Mouse (Mus musculus) ovary, postnatal 36 days (tissue): ENCODE measurements around the gene Ptprcap.
"Not testable (repeated sequence)": the region's sequence is repeated elsewhere in the genome, so short reads cannot be mapped to it uniquely, and the experiment has no call there.

Source experiments
- DNase-seq: peaks from one replicate; pipeline ENCODE4 v3.0.0; 2022; ENCODE audit warnings: low spot score, mixed read lengths

Ptprcap gene

DNA sequence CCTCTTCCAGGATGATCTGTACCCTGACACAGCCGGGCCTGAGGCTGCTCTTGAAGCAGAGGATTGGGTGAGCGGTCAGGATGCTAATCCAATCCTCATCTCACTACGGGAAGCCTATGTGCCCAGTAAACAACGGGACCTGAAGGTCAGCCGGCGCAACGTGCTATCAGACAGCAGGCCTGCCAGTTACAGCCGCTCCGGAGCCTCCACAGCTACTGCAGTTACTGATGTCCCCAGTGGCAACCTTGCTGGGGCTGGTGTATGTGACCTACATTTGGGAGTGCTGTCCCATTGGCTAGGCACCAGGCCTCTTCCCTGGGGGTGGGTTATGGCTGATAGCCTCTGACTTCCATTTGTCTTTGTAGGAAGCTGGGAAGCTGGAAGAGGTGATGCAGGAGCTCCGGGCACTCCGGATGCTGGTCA is at the start of gene Ptprcap:
Gene Ptprcap (plus strand): TSS at position 373 of the 423 bp plus-strand sequence.
- peak; percentile 43 for DNase-seq

DNA sequence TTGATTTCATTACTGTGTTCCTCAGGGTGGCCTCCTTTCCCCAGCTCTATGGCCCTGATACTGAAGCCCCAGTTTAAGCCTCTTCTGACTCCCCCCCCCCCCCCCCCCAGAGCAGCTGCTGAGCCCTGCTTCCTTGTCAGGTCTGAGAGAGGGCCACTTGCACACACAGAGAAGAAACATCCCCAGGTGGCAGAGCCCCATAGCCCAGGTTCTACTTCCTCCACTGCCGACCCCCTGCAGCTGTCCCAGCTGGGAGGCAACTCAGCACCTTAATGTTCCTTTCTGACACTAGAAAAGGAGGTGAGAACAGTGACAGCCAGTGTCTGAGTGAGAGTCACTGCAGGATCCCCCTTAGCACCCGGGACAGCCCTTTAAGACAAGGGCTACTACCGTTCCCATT is 49.6 kb upstream of the Ptprcap start:
- DNase-seq, result no peak

DNA sequence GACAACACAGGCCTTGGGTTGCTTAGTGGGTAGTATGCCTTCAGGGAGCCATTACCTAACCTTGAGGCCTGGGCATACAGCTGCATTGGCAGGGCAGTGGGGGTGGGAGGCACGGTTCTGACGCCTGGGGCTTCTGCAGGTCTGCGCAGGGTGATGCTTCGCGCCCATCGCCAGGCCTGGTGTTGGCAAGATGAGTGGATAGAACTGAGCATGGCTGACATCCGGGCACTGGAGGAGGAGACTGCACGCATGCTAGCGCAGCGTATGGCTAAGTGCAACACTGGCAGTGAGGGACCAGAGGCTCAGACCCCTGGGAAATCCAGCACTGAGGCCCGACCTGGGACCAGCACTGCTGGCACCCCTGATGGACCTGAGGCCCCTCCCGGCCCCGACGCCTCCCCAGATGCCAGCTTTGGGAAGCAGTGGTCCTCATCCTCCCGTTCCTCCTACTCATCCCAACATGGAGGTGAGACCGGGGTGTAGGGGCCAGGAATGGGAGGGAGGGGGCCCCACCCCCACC is 48.7 kb upstream of the Ptprcap start:
- no peak for DNase-seq

DNA sequence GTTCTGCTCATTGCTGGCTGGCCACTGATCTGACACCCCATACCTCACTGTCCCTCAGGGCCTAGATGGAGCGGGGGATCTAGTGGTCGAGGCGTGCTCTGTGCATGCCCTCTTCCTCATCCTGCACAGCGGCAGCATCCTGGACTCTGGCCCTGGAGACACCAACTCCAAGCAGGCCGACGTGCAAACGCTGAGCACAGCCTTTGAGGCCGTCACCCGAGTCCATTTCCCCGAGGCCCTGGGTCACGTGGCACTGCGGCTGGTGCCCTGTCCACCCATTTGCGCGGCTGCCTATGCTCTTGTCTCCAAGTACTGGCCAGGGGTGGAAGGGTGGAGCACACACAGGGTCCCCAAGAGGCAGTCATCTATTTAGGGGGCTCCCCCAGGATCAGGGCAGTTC is 46.8 kb upstream of the Ptprcap start:
- no peak for DNase-seq

DNA sequence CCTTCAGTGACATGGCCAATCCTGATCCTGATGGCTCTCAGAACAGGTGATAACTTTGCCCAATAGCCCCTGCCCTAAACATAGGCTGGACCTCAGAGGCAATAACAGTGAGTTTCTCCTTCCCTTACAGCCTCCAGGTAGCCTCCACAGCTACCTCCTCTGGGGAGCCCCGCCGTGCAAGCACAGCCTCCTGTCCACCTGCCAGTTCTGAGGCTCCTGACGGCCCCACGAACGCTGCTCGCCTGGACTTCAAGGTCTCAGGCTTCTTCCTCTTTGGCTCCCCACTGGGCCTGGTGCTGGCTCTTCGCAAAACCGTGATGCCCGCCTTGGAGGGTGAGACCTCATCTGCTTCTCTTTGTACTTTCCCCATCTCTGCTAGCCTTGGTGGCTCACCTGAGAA is 44.9 kb upstream of the Ptprcap start:
- DNase-seq, result no peak

DNA sequence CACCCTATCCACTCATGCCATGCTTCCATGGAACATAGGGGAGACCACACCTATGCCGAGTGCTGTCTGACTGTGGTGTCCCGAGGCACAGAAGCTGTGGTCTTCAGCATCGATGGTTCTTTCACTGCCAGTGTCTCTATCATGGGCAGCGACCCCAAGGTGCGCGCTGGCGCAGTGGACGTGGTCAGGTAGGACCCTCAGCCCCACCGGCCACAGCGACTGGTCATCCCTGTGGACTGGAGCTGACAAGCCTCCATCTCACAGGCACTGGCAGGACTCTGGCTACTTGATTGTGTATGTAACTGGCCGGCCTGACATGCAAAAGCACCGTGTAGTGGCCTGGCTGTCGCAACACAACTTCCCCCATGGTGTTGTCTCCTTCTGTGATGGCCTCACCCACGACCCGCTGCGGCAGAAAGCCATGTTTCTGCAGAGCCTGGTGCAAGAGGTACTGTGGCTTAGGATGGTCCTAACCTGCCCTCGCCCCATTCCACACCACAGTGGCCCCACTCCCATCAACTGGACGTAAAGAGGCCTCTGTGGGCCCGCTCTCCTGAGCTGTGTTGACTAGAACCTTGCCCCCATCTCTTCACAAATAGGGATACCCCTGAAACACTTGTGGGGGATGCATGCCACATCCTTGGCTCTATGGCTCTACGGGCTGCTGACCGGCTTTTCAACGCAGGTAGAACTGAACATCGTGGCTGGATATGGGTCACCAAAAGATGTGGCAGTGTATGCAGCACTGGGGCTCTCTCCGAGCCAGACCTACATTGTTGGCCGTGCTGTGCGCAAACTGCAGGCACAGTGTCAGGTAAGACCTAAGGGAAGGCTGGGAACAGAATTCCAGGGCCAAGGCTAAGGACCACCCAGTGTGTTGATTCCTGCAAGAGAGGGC is 41.1 kb upstream of the Ptprcap start:
- DNase-seq, result no peak

DNA sequence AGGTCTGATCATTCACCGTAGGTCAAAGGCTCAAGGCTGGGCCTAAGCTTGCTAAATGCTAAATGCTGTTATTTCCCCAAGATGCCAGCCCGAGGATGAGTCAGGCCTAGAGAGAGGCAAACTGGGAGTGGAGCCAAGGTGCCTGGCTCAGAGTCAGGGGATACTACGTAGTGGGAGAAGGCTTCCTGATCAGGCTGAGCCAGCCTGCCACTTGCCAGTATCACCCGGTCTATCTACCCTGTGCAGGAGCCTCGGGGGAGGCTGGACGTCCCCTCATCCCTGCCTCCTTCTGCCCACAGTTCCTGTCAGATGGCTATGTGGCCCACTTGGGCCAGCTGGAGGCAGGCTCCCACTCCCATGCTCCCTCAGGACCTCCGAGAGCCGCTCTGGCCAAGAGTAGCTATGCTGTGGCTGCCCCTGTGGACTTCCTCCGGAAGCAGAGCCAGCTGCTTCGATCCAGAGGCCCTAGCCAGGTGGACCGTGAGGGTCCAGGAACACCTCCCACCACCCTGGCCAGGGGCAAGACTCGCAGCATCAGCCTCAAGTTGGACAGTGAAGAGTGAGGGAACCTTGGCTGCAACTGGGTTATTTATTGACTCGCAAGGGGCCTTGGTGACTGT is 40.1 kb upstream of the Ptprcap start:
- peak; percentile 85 for DNase-seq

DNA sequence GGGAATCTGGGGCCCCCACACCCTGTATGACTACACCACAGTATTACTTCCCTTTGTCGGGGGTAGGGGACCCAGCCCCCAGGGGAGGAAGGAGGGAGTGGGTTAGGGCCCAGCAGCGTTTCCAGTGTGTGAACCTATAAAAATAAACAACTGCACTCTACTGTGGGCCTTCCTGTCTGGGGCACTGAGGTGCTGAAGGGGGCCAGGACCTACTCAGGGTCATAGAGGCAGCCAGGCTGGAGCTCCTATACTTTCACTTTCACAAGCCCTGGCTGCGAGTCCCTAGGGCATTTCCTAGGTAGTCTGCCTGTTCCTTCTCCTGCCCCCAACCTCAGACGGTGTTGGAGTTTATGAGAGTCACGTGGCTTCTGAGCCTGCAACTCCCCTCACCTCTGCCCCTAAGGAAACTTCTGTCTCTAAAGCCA is 39.6 kb upstream of the Ptprcap start:
- DNase-seq, result no peak

DNA sequence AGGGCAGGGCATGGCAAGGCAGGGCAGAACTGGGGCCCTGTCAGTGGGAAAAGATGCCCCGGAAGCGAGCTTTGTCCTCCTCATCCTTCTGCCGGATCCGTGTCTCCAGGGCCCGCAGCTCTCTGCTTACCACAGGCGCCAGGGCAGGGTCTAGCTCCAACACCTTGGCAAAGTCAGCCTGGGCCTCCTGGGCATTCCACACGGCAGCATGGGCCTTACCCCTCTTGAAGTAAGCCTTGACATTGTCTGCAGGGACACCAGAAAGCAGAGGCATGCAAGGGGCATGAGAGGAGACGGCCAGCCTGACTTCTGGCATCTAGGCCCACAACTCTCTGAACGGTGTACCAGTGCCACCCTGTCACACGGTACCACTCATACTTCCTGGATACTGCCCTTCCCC is 38.9 kb upstream of the Ptprcap start:
- DNase-seq, result no peak

DNA sequence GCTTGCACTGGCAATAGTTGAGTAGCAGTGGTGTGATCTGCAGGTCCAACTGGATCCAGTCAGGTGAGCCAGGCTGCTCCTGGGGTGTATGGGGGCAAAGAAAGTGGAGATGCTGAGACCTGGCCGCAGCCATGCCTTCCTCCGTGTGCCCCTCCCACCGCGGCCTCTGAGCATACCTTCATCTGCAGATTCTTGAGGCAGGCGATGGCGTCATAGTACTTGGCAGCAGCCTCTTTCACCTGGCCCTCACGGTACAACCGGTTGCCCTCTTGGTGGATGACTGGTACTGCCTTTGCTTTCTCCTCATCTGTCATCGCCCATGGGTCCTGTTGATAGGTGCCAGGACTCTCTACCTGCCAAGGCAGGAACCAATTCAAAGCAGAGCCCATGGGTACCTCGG is 38.3 kb upstream of the Ptprcap start:
- no peak for DNase-seq

DNA sequence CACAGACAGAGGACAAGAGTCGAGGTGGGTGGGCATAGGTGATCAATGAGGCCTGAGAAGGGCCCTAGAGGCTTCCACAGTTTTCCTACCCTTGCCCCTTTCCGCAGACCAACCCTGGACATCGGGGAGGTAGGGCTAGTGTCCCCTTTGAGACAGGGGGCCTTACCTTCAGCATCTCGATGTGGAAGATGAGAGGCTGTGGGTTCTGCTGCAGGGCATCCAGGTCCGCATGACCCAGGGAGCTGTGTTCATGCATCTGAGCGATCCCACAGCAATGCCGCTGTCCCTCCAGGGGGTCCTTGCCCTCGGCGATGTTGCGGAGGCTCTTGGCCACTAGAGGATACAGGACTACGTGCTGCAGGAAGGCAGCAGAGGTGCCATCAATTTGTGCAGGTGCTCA is 37.6 kb upstream of the Ptprcap start:
- no peak for DNase-seq

DNA sequence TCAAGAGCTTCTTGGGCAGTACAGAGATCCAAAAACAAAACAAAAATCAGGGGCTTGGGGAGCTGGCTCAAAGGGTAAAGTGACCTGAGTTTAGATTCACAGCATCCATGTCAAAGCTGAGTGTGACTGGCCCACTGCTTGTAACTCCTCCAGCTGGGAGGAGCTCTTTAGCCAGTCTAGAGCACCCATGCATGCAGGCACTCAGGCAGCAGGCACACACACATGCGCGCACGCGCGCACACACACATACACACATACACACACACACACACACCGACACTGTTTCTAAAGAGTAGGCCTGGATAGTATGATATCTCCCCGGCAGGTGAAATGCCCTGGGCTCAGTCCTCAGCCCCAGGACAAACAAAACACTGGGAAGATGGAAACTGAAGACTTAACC is 36.4 kb upstream of the Ptprcap start:
- no peak for DNase-seq

DNA sequence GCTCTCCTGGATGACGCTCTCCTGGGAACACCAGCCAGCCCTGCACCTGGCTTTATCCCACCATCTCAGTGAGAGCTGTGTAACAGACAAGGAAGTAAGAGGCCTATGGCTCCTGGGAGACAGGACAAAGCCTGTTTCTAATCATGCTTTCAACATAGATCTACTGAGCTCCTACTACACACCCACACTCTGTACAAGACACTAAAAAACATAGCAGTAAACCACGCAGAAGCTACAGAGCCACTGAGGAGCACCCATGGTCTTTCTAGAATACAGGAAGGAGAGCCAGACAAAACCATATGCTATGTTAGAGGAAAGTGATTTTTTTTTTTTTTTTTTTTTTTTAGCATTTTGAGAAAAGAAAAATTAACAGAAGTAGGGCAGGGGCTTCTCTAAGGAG is 35.1 kb upstream of the Ptprcap start:
- no peak for DNase-seq

DNA sequence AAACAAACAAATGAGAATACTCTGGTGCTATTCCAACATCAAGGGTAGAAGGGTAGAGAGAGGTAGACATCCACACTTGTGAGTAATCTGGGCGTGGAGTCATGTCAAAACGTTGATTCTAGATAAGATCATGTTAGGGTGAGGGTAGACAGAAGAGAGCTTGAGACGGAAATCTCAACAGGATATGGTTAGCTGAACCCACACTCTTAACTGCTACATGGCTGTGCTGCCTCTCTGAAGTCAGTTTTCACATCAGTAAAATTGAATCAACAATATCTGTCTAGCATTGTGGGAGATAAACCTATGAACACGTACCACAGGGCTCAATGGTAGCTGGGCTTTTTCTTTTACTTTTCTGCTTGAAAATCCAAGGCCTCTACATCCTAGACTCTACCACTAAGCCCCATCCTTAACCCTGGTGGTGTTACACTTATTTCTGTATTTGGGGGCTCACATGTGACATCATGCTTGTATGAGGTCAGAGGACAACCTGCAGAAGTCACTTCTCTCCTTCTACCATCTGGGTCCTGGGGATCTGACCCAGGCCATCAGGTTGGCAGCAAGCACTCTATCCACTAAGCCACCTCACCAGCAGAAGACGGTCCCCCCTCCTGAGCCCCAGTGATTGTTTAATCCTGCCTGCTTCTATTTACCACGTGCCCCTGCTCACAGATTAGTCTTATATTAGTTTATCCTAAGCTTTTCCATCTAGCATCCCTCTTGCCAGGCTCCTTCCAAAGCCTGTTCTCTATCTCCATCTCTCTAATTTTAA is 33.5 kb upstream of the Ptprcap start:
- no peak for DNase-seq

DNA sequence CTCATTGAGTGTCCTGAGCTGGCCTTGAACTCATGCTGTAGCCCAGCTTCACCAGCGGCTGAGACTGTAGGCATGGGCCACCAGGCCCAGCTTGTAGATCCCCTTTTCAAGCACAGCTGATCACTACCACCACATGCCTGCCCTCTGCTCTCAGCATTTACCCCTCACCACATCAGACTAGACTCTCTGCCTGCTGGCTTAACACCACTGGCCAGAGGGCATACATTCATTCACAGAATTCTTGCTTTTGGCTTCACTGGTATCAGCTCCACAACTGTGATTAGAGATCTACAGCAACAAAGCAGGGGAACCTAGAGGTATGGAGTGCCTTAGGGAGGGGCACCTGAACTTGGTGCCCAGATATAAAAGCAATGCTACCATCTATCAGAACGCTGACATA is 32.9 kb upstream of the Ptprcap start:
- DNase-seq, result no peak

DNA sequence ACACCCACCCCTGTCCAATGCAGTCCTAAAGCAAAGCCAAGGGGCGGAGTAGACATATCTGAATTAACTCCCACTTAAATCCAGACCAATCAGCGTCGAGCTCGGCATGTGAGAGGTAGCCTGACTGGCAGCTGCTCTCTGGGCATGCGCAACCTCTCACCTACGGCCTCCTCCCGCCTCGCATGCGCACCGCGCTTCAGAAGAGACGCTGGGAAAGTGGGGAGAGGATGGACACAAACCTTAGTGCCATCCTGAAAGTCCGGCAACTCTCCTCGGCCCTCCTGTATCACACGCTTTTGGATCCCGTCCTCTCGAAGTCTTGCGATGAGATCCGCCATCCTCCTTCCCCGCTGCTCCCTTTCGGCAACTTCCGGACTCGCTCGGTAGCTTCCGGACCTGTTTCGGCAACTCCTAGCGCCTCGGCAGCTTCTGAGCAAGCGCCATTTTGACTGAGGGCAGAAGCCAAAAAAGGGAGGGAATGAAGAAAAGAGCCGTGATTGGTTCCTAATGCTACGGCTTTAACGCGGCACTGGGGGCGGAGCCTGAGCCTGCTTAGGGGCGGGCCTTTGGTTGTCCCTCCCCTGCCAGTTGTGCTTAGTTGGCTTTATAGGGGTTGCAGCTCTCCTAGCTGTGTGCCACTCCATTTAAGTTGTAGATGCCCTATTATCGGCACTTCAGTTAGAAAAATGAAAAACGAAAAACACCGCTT is 32.2 kb upstream of the Ptprcap start:
- DNase-seq, result peak; percentile 94

DNA sequence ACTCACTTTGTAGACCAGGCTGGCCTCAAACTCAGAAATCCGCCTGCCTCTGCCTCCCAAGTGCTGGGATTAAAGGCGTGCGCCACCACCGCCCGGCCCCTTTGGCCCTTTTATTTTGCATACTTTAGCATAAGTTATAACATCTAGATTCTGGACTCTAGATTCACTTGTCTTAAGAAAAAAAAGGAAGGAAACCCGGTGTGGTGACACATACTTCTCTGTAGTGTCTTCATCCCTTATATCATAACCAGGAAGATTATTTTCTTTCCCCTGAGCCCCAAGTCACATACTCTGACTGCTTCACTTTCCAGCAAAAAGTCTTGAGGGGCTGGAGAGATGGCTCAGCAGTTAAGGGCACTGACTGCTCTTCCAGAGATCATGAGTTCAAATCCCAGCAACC is 31.5 kb upstream of the Ptprcap start:
- not testable (repeated sequence) for DNase-seq

DNA sequence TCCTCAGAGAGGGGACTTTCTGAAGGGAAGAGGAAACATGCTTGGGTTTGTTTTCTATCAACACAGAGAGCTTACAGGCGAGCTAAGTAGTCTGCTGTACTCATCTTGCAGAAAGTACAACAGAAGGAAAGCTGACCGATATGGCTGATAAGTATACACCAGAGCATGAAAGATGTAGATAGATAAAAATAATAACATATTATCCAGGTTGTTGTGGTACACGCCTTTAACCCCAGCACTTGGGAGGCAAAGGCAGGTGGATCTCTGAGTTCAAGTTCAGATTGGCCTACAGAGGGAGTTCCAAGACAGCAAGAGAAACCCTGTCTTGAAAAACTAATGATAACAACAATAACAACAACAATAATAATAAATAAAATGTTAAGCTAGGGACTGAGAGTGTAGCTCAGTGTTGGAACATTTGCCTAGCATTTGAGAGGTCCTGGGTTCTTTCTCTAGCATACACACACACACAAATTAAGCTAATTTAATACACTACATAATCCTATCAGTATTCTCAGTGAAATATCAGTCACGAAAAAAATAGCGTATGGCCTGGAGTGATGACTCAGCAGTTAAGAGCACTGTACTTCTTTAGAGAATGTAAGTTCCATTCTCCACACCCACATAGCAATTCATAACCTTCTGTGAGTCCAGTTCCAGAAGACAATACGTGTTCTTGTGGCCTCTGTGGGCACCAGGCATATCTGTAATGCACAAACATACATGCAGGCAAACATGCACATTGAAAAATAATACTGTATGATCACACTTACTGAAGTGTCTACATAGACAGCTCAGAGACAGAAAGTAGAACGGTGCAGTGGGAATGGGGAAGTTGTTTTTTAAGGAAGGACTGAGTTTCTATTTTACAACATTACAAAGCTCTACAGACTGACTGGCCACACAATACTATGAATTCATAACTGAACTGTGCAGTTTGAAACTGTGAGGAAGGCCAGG is 30.7 kb upstream of the Ptprcap start:
- no peak for DNase-seq

DNA sequence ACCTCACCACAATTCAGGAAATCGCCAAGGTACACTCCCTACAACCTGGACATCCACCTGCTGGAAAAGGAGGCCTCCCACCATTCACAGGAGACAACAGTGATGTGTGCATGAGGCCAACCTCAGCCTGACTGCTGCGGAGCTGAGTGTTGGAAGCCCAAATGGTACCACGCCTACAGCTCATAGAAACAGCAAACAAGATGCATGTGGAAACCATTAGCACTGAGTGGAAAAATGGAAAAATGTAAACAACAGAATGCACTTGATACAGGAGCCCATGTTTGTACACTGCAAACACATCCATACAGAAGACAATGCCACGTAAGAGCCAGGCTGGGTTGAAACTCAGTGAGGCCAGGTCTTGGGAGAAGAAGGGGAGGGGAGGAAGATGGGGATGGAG is 29.0 kb upstream of the Ptprcap start:
- DNase-seq, result no peak

DNA sequence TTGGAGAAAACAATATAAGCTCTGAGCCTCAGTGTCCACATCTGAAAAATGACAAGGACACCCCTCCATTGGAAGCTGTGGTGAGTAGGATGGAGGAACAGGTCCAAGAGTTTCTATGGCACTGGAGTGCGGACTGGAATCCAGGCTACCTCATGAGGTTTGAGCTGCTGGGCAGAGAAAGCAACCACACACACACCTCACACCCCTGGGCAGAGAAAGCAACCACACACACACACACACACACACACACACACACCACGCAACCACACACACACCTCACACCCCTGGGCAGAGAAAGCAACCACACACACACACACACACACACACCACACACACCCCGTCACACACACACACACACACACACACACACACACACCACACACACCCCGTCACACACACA is 28.1 kb upstream of the Ptprcap start:
- DNase-seq, result not testable (repeated sequence)
